Mouse (Mus musculus): Measurements from ENCODE around the gene Edn2. TPM values are rescaled to one million over a fixed set of nuclear protein-coding genes. Genes with fewer than 3 reads are reported as not detected.

Gene Edn2
- polyA plus RNA-seq, 1 experiment from 2014 or later: 0.78 TPM

DNA sequence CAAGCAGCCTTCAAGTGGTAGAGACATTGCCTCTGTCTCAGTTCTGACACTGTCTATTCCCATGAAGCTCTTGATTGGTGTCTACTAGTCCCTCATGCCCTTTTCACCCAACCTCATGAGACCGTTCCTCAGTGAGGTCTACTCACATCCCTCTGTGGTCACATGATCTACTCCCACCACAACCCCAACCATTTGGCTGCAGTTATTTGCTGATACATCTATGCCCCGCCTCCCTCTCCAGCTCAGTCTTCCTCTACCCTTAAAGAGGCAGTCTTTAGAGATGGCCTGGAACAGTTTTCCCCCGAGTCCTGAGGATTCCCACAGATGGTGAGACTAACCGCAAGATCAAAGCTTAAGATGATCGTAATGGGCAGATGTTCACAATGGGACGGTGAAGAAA lies 27.2 kb downstream of the Edn2 start:
- Histone ChIP-seq H3K4me1 (ENCODE audit: insufficient read depth) (no peaks in the 10 kb centered on the region), H3K9ac (no peak overlapping the region), H3K27me3 (ENCODE audit: insufficient read depth, low read length) (no peaks in the 10 kb centered on the region), H3K36me3 (ENCODE audit: insufficient read depth) (no peaks in the 10 kb centered on the region), H3K4me3 (ENCODE audit: low read depth, low read length) (no peak overlapping the region), H3K9me3 (ENCODE audit: low read depth, low read length) (no peaks in the 10 kb centered on the region), H3K27ac (ENCODE audit: low read depth) (no peak overlapping the region), H3K4me2 (no peak overlapping the region)
- TF ChIP-seq CTCF (IDR thresholded peaks at IDR 0.05; ENCODE audit: low read depth): no peak
- ATAC-seq (ENCODE audit: insufficient read depth): no peak
- WGBS: 76% methylated on average over 6 of the region's 6 CpGs
- no peak for DNase-seq

- H3K27ac ChIP-seq (ENCODE audit: low read depth): no peak overlapping the region
- no peaks in the 10 kb centered on the region for H3K36me3 ChIP-seq (ENCODE audit: insufficient read depth)
- DNase-seq: no peak
- 67% methylated on average over 10 of the region's 10 CpGs for WGBS
- H3K4me3 ChIP-seq (ENCODE audit: low read depth, low read length): no peak overlapping the region
- H3K4me1 ChIP-seq (ENCODE audit: insufficient read depth): no peaks in the 10 kb centered on the region
- no peak for TF ChIP-seq CTCF (IDR thresholded peaks at IDR 0.05; ENCODE audit: low read depth)
- H3K9ac ChIP-seq: no peak overlapping the region
- 0 out of 2 replicates have a peak, but pooled peaks have one; percentile 29 for ATAC-seq (ENCODE audit: insufficient read depth)
- no peaks in the 10 kb centered on the region for H3K9me3 ChIP-seq (ENCODE audit: low read depth, low read length)
- H3K27me3 ChIP-seq (ENCODE audit: insufficient read depth, low read length): no peaks in the 10 kb centered on the region
- no peak overlapping the region for H3K4me2 ChIP-seq
These were observed 27.7 kb downstream of the Edn2 start for GRCm38 (mm10) chr4:120188651-120189161.

- no peak for DNase-seq
- WGBS: 30% methylated on average over 2 of the region's 2 CpGs
- Histone ChIP-seq H3K36me3 (ENCODE audit: insufficient read depth) (no peaks in the 10 kb centered on the region), H3K4me1 (ENCODE audit: insufficient read depth) (no peaks in the 10 kb centered on the region), H3K4me2 (no peak overlapping the region), H3K9ac (no peak overlapping the region), H3K4me3 (ENCODE audit: low read depth, low read length) (no peak overlapping the region), H3K27me3 (ENCODE audit: insufficient read depth, low read length) (no peaks in the 10 kb centered on the region), H3K9me3 (ENCODE audit: low read depth, low read length) (no peaks in the 10 kb centered on the region), H3K27ac (ENCODE audit: low read depth) (no peak overlapping the region)
- TF ChIP-seq CTCF (IDR thresholded peaks at IDR 0.05; ENCODE audit: low read depth): no peak
- ATAC-seq (ENCODE audit: insufficient read depth): no peak
These were observed 28.9 kb downstream of the Edn2 start for GRCm38 (mm10) chr4:120189941-120190340.

GRCm38 (mm10) chr4:120191987-120192386 lies 31.0 kb downstream of the Edn2 start:
- H3K27ac ChIP-seq (ENCODE audit: low read depth): no peak overlapping the region
- no peaks in the 10 kb centered on the region for H3K4me1 ChIP-seq (ENCODE audit: insufficient read depth)
- no peak overlapping the region for H3K9ac ChIP-seq
- DNase-seq (peak; percentile 43), ATAC-seq (ENCODE audit: insufficient read depth) (no peak; the same call in 1 of the 2 replicates)
- WGBS: 61% methylated on average over 2 of the region's 2 CpGs
- no peaks in the 10 kb centered on the region for H3K27me3 ChIP-seq (ENCODE audit: insufficient read depth, low read length)
- H3K4me2 ChIP-seq: no peak overlapping the region
- H3K9me3 ChIP-seq (ENCODE audit: low read depth, low read length): no peaks in the 10 kb centered on the region
- H3K4me3 ChIP-seq (ENCODE audit: low read depth, low read length): no peak overlapping the region
- TF ChIP-seq CTCF (IDR thresholded peaks at IDR 0.05; ENCODE audit: low read depth): no peak
- no peaks in the 10 kb centered on the region for H3K36me3 ChIP-seq (ENCODE audit: insufficient read depth)

DNA sequence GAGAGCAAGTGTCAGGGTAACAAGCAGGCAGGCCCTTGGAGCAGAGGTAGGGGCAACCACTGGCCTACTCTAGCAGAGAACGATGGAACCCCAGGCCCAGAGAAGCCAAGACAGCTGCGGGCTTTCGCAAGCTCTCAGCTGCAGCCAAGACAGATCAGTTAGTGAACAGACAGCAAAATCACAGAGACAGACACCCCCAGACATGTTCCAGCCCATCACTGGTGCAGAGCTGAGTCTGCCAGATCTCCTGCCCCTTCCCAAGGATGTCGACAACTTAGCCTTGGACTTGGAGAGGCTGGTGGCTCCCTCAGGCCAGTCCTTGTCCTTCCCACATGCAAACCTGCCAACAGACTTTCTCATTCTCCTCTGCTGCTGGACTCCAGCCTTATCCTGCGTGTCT lies 33.0 kb downstream of the Edn2 start:
- peak; percentile 31; the same call in 1 of the 2 replicates for ATAC-seq (ENCODE audit: insufficient read depth)
- no peak for TF ChIP-seq CTCF (IDR thresholded peaks at IDR 0.05; ENCODE audit: low read depth)
- peak; percentile 24 for DNase-seq
- Histone ChIP-seq H3K27ac (ENCODE audit: low read depth) (no peak overlapping the region), H3K27me3 (ENCODE audit: insufficient read depth, low read length) (no peaks in the 10 kb centered on the region), H3K4me2 (no peak overlapping the region), H3K4me3 (ENCODE audit: low read depth, low read length) (no peak overlapping the region), H3K36me3 (ENCODE audit: insufficient read depth) (no peaks in the 10 kb centered on the region), H3K9me3 (ENCODE audit: low read depth, low read length) (no peaks in the 10 kb centered on the region), H3K9ac (no peak overlapping the region), H3K4me1 (ENCODE audit: insufficient read depth) (no peaks in the 10 kb centered on the region)
- WGBS: 72% methylated on average over 5 of the region's 5 CpGs

GRCm38 (mm10) chr4:120194965-120195364 lies 34.0 kb downstream of the Edn2 start:
- Histone ChIP-seq H3K4me3 (ENCODE audit: low read depth, low read length) (no peak overlapping the region), H3K9ac (no peak overlapping the region), H3K9me3 (ENCODE audit: low read depth, low read length) (no peaks in the 10 kb centered on the region), H3K27ac (ENCODE audit: low read depth) (no peak overlapping the region), H3K4me1 (ENCODE audit: insufficient read depth) (0 out of 2 replicates have a peak, but pooled peaks cover 5% of the 10 kb centered on the region), H3K36me3 (ENCODE audit: insufficient read depth) (no peaks in the 10 kb centered on the region), H3K4me2 (no peak overlapping the region), H3K27me3 (ENCODE audit: insufficient read depth, low read length) (no peaks in the 10 kb centered on the region)
- ATAC-seq (ENCODE audit: insufficient read depth): no peak
- no peak for DNase-seq
- no peak for TF ChIP-seq CTCF (IDR thresholded peaks at IDR 0.05; ENCODE audit: low read depth)

- Histone ChIP-seq H3K27ac (ENCODE audit: low read depth) (peak overlapping the region; percentile 30; the same call in 1 of the 2 replicates), H3K9ac (no peak overlapping the region), H3K27me3 (ENCODE audit: insufficient read depth, low read length) (no peaks in the 10 kb centered on the region), H3K36me3 (ENCODE audit: insufficient read depth) (no peaks in the 10 kb centered on the region), H3K4me3 (ENCODE audit: low read depth, low read length) (no peak overlapping the region), H3K9me3 (ENCODE audit: low read depth, low read length) (no peaks in the 10 kb centered on the region), H3K4me1 (ENCODE audit: insufficient read depth) (peaks cover 11% of the 10 kb centered on the region), H3K4me2 (no peak overlapping the region)
- WGBS: 29% methylated on average over 9 of the region's 9 CpGs
- ATAC-seq (ENCODE audit: insufficient read depth) (peak; percentile 42; the same call in 1 of the 2 replicates), DNase-seq (peak; percentile 40)
- no peak for TF ChIP-seq CTCF (IDR thresholded peaks at IDR 0.05; ENCODE audit: low read depth)
These were observed 38.3 kb downstream of the Edn2 start for GRCm38 (mm10) chr4:120199184-120199885.
